ENCODE assay signal across 21 mouse cellular contexts in genomic region chr14:13368309-13368708, GRCm38 (mm10).
A peak's percentile ranks its signal among the peaks of the same experiment; 100 is the strongest.
DNase-seq lines count a peak whose midpoint lies in the region; ATAC-seq and TF ChIP-seq lines count a peak whose summit lies in the region.
"Had no signal": no experiment of that assay in that cellular context is flagged by ENCODE, and none has a peak within 500 bp of the region (broad histone marks: within the 10 kb centered on the region; RNA-seq: fewer than 3 reads in every experiment).

No protein-coding gene starts in this region.

- ATAC-seq in hindbrain, postnatal 0 days: no peak
- no peak for ATAC-seq in hindbrain, embryonic 12.5 days (ENCODE audit: low FRiP score)
- ATAC-seq in midbrain, embryonic 15.5 days (replicated peaks): no peak
- ATAC-seq: activated CD4-positive, CD25-positive, alpha-beta regulatory T cell, adult 4 months; forebrain, embryonic 16.5 days had no signal

- dilution Hi-C loops in CH12.LX (cut with MboI; ENCODE audit: extremely low pct_ligation_motif_present, extremely low pct_unique_long_range_greater_than_20kb, low sequenced_read_pairs): no loop called here

- no peaks in the 10 kb centered on the region for H3K79me2 ChIP-seq in CH12.LX (replicated peaks; ENCODE audit: control insufficient read depth, extremely low read depth, insufficient read depth, poor library complexity, severe bottlenecking)

- H3K27me3 ChIP-seq in hindbrain, postnatal 0 days (ENCODE audit: insufficient read depth, low read length): no peaks in the 10 kb centered on the region
- no peaks in the 10 kb centered on the region for H3K27me3 ChIP-seq in hindbrain, embryonic 12.5 days
- H3K27me3 ChIP-seq in CH12.LX (replicated peaks): no peaks in the 10 kb centered on the region
- no peaks in the 10 kb centered on the region for H3K27me3 ChIP-seq in E14TG2a.4 (ENCODE audit: insufficient read depth, low read length)
- no peaks in the 10 kb centered on the region for H3K27me3 ChIP-seq in midbrain, embryonic 15.5 days (replicated peaks)
- H3K27me3 ChIP-seq: embryonic facial prominence, embryonic 12.5 days; forebrain, embryonic 12.5 days; heart, embryonic 15.5 days had no signal

- H3K9ac ChIP-seq in hindbrain, postnatal 0 days (replicated peaks; ENCODE audit: low read length): no peak overlapping the region
- no peak overlapping the region for H3K9ac ChIP-seq in hindbrain, embryonic 12.5 days
- no peak overlapping the region for H3K9ac ChIP-seq in CH12.LX (ENCODE audit: insufficient read depth, low read depth)
- H3K9ac ChIP-seq in midbrain, embryonic 15.5 days: no peak overlapping the region
- H3K9ac ChIP-seq: embryonic facial prominence, embryonic 12.5 days; forebrain, embryonic 12.5 days; heart, embryonic 15.5 days; hindbrain, embryonic 14.5 days had no signal

- TF ChIP-seq RAD21 in CH12.LX (IDR thresholded peaks at IDR 0.05; ENCODE audit: low read depth, low read length): no peak; the same call in 1 of the 2 replicates

- no peaks in the 10 kb centered on the region for H3K9me3 ChIP-seq in hindbrain, postnatal 0 days (ENCODE audit: low read length)
- H3K9me3 ChIP-seq in hindbrain, embryonic 12.5 days (replicated peaks): no peaks in the 10 kb centered on the region
- H3K9me3 ChIP-seq in CH12.LX (replicated peaks; ENCODE audit: low read length) (no peaks in the 10 kb centered on the region), E14TG2a.4 (ENCODE audit: low read length) (peaks cover 6% of the 10 kb centered on the region; the same call in 1 of the 2 replicates)
- no peaks in the 10 kb centered on the region for H3K9me3 ChIP-seq in midbrain, embryonic 15.5 days
- H3K9me3 ChIP-seq: embryonic facial prominence, embryonic 12.5 days; forebrain, embryonic 12.5 days; heart, embryonic 15.5 days had no signal

- WGBS in hindbrain, postnatal 0 days: 84% methylated on average over 3 of the region's 3 CpGs
- WGBS in hindbrain, embryonic 12.5 days: 82% methylated on average over 3 of the region's 3 CpGs
- 76% methylated on average over 3 of the region's 3 CpGs for WGBS in midbrain, embryonic 15.5 days

- H3K4me1 ChIP-seq in hindbrain, postnatal 0 days (ENCODE audit: insufficient read depth, low read length): no peaks in the 10 kb centered on the region
- H3K4me1 ChIP-seq in hindbrain, embryonic 12.5 days: no peaks in the 10 kb centered on the region
- H3K4me1 ChIP-seq in CH12.LX (ENCODE audit: control insufficient read depth in 1 of 2, insufficient read depth in 2 of 2): no peaks in the 10 kb centered on the region
- H3K4me1 ChIP-seq in E14TG2a.4 (replicated peaks; ENCODE audit: low read depth, low read length): no peaks in the 10 kb centered on the region
- no peaks in the 10 kb centered on the region for H3K4me1 ChIP-seq in midbrain, embryonic 15.5 days
- H3K4me1 ChIP-seq: embryonic facial prominence, embryonic 12.5 days; forebrain, embryonic 12.5 days; heart, embryonic 15.5 days had no signal

- intact Hi-C loops in left cerebral cortex, adult 2 months (cut with DNase I): no loop called here
- intact Hi-C loops in left cerebral cortex, postnatal 25 days (cut with DNase I): no loop called here

- no peak for TF ChIP-seq POLR2A in CH12.LX (IDR thresholded peaks at IDR 0.05; ENCODE audit: low read depth, low read length)

- no peak overlapping the region for H3K27ac ChIP-seq in hindbrain, postnatal 0 days
- no peak overlapping the region for H3K27ac ChIP-seq in hindbrain, embryonic 12.5 days
- H3K27ac ChIP-seq in left cerebral cortex, adult 2 months: no peak overlapping the region
- H3K27ac ChIP-seq in CH12.LX (ENCODE audit: insufficient read depth, low read depth): no peak overlapping the region
- H3K27ac ChIP-seq in midbrain, embryonic 15.5 days: no peak overlapping the region
- H3K27ac ChIP-seq: embryonic facial prominence, embryonic 12.5 days; forebrain, embryonic 12.5 days; heart, embryonic 15.5 days; hindbrain, embryonic 14.5 days had no signal

- TF ChIP-seq CTCF in hindbrain, postnatal 0 days (IDR thresholded peaks at IDR 0.05; ENCODE audit: low read depth): peak; percentile 22; the same call in 1 of the 2 replicates
- TF ChIP-seq CTCF in left cerebral cortex, adult 2 months (IDR thresholded peaks at IDR 0.05): peak; percentile 45
- peak in 1 of 2 experiments; percentile 49; a peak in 2 of 4 replicates for TF ChIP-seq CTCF in CH12.LX (conservative IDR thresholded peaks at IDR 0.05 in 1 of 2, IDR thresholded peaks at IDR 0.05 in 1 of 2; ENCODE audit: low read depth in 2 of 2, low read length in 2 of 2)
- peak; percentile 44 for TF ChIP-seq CTCF in E14TG2a.4 (conservative IDR thresholded peaks at IDR 0.05; ENCODE audit: low read length)

- no peaks in the 10 kb centered on the region for H3K36me3 ChIP-seq in hindbrain, postnatal 0 days (ENCODE audit: insufficient read depth, low read length)
- H3K36me3 ChIP-seq in hindbrain, embryonic 12.5 days: no peaks in the 10 kb centered on the region
- H3K36me3 ChIP-seq in CH12.LX (replicated peaks in 1 of 2; ENCODE audit: control insufficient read depth in 1 of 2, insufficient read depth in 1 of 2, low read length in 1 of 2) (no peaks in the 10 kb centered on the region), E14TG2a.4 (ENCODE audit: insufficient read depth, low read length) (no peaks in the 10 kb centered on the region)
- no peaks in the 10 kb centered on the region for H3K36me3 ChIP-seq in midbrain, embryonic 15.5 days (replicated peaks)
- H3K36me3 ChIP-seq: embryonic facial prominence, embryonic 12.5 days; forebrain, embryonic 12.5 days; heart, embryonic 15.5 days had no signal

- TF ChIP-seq EP300 in CH12.LX (IDR thresholded peaks at IDR 0.05; ENCODE audit: low read length): no peak

- H3K4me2 ChIP-seq in hindbrain, postnatal 0 days (ENCODE audit: low read depth, low read length): no peak overlapping the region
- no peak overlapping the region for H3K4me2 ChIP-seq in hindbrain, embryonic 12.5 days (replicated peaks)
- H3K4me2 ChIP-seq in CH12.LX (ENCODE audit: insufficient read depth, low read depth, poor library complexity, severe bottlenecking): no peak overlapping the region
- H3K4me2 ChIP-seq in midbrain, embryonic 15.5 days: no peak overlapping the region
- H3K4me2 ChIP-seq: embryonic facial prominence, embryonic 12.5 days; forebrain, embryonic 12.5 days; heart, embryonic 11.5 days; heart, embryonic 15.5 days; hindbrain, embryonic 14.5 days had no signal

- no peak overlapping the region for H3K4me3 ChIP-seq in hindbrain, postnatal 0 days (ENCODE audit: low read length)
- H3K4me3 ChIP-seq in hindbrain, embryonic 12.5 days: no peak overlapping the region
- H3K4me3 ChIP-seq in left cerebral cortex, adult 2 months: no peak overlapping the region
- H3K4me3 ChIP-seq in CH12.LX (replicated peaks in 1 of 3; ENCODE audit: low read depth in 2 of 3, low read length in 2 of 3, poor library complexity in 1 of 3) (no peak overlapping the region), E14TG2a.4 (replicated peaks; ENCODE audit: low read length) (no peak overlapping the region)
- H3K4me3 ChIP-seq in midbrain, embryonic 15.5 days: no peak overlapping the region
- H3K4me3 ChIP-seq: embryonic facial prominence, embryonic 12.5 days; forebrain, embryonic 12.5 days; heart, embryonic 15.5 days had no signal

- no peak for DNase-seq in hindbrain, postnatal 0 days (ENCODE audit: low spot score)
- no peak for DNase-seq in left cerebral cortex, adult 2 months (ENCODE audit: extremely low spot score in 1 of 2, low spot score in 2 of 2)
- no peak for DNase-seq in left cerebral cortex, postnatal 25 days (ENCODE audit: low spot score in 2 of 2)
- no peak for DNase-seq in CH12.LX (ENCODE audit: extremely low read depth)
- DNase-seq: adrenal gland, postnatal 14 days; cerebellum, adult 11-12 months; cerebellum, adult 9-10 months; cerebellum, postnatal 25 days; gastrocnemius, postnatal 36 days; heart, adult 11 months; heart, postnatal 14 days had no signal

- in situ Hi-C loops in CH12.LX (cut with MboI; ENCODE audit: low pct_ligation_motif_present, low pct_unique_long_range_greater_than_20kb, low sequenced_read_pairs): loop anchor here (25.0 kb wide), 1 partner anchor 544 kb away; the partner anchor contains the start of gene Gm281

TF ChIP-seq in CH12.LX, 34 proteins besides CTCF, POLR2A, EP300 and RAD21:
- TF ChIP-seq NRF1 (IDR thresholded peaks at IDR 0.05; ENCODE audit: low read depth, low read length): no peak
- no peak for TF ChIP-seq MAFK (IDR thresholded peaks at IDR 0.05; ENCODE audit: insufficient replicate concordance, low read length)
- TF ChIP-seq JUN (IDR thresholded peaks at IDR 0.05; ENCODE audit: insufficient read depth, low read depth, low read length): no peak
- no peak for TF ChIP-seq POLR2AphosphoS2 (IDR thresholded peaks at IDR 0.05; ENCODE audit: low read depth, low read length)
- no peak for TF ChIP-seq E2F4 (IDR thresholded peaks at IDR 0.05; ENCODE audit: insufficient replicate concordance, low read depth, low read length)
- peak; percentile 76 for TF ChIP-seq ZNF384 (IDR thresholded peaks at IDR 0.05; ENCODE audit: low read depth, low read length)
- TF ChIP-seq PAX5 (IDR thresholded peaks at IDR 0.05; ENCODE audit: low read length): no peak
- TF ChIP-seq SMC3 (IDR thresholded peaks at IDR 0.05; ENCODE audit: low read depth, low read length): peak; percentile 18; the same call in 1 of the 2 replicates
- no peak for TF ChIP-seq MAZ (IDR thresholded peaks at IDR 0.05; ENCODE audit: low read depth, low read length)
- no peak for TF ChIP-seq CHD1 (IDR thresholded peaks at IDR 0.05; ENCODE audit: low read depth, low read length)
